Mouse (Mus musculus): Measurements from ENCODE around the gene Pgp.

DNA sequence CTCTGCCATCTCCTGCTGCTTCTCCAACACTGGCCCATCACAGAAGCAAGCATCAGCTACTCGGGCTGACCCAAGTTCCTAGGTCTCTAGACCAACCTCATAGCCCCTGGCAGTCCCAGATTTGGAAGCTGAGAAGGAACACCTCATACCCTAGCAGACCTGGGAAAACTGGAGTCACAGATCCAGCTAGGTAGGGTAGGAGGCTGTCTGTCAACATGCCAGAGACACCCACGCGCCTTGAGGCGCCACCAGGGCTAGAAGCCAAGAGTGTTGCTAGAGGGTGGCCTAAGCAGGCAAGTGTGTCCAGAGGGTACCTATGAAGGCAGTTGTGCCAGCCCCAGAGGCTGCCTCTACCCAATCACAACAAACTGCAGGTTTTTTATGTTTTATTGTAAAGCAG lies 26.8 kb upstream of the Pgp start:
- no peak for TF ChIP-seq EP300 (IDR thresholded peaks at IDR 0.05; ENCODE audit: low read depth)
- no peak for TF ChIP-seq CTCF (IDR thresholded peaks at IDR 0.05; ENCODE audit: low read depth)

All from liver, postnatal 0 days (tissue).